Mouse (Mus musculus) spleen, adult 2 months (tissue): ENCODE results near the gene Coro2b.

Experiments used
- CTCF ChIP-seq: fragments of 200-500 bp; IDR thresholded peaks from 2 replicates; pipeline ENCODE4 v1.5.1; 2011; ENCODE audit warnings: mild to moderate bottlenecking, inconsistent platforms; ENCODE audit not compliant: insufficient read depth, insufficient read length, insufficient replicate concordance; ENCODE audit errors: extremely low read depth
- POLR2A ChIP-seq: fragments of 200-500 bp; IDR thresholded peaks from 2 replicates; pipeline ENCODE4 v1.6.1; 2011; ENCODE audit warnings: low read depth, low read length, inconsistent platforms

DNA sequence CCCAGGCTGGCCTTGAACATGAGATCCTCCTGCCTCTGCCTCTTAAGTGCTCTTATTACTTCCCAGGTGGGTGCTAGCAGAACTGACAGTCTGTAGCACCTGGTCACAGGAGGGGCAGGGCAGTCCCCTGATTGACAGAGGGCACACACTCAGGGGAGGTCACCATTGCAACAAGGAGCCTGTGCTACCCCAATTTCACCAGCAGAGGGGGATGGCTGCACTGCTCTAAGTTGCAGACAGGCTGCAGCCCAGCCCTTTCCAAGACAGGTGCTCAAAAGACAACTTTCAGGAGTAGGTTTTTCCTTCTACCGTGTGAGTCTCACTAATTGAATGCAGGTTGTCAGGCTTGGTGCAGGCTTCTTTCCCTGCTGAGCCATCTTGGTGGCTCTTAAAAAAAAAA, 66.4 kb downstream of the Coro2b start:
- TF ChIP-seq CTCF = peak; percentile 96
- TF ChIP-seq POLR2A = no peak
